Mouse (Mus musculus) hindbrain, postnatal 0 days (tissue): ENCODE results near the gene Cfap65. TPM values are rescaled to one million over a fixed set of nuclear protein-coding genes. Genes with fewer than 3 reads are reported as not detected.

ENCODE experiments used
- ATAC-seq: fragments of 200-750 bp; cut with Nextera tagmentation; 2 replicates; pipeline ENCODE4 v1.8.0; 2017; ENCODE audit warnings: mild to moderate bottlenecking, moderate TSS enrichment, moderate library complexity
- DNase-seq: peaks from one replicate; pipeline ENCODE4 v3.0.0-alpha.2; 2015; ENCODE audit warnings: low spot score
- H3K27ac ChIP-seq: fragments of 300-500 bp; sonication (generic); 2 replicates; pipeline ENCODE4 v1.5.1; 2014; ENCODE audit warnings: mild to moderate bottlenecking
- H3K27me3 ChIP-seq: fragments of 300-500 bp; sonication (generic); 2 replicates; pipeline ENCODE4 v1.6.1; 2014; ENCODE audit warnings: low read length, mixed read lengths; ENCODE audit not compliant: insufficient read depth
- H3K36me3 ChIP-seq: fragments of 300-500 bp; sonication (generic); 2 replicates; pipeline ENCODE4 v1.6.1; 2014; ENCODE audit warnings: low read length, mixed read lengths; ENCODE audit not compliant: insufficient read depth
- H3K4me1 ChIP-seq: fragments of 300-500 bp; sonication (generic); 2 replicates; pipeline ENCODE4 v1.6.1; 2014; ENCODE audit warnings: antibody characterized with exemption, low read length, mixed read lengths; ENCODE audit not compliant: insufficient read depth
- H3K4me2 ChIP-seq: fragments of 300-500 bp; sonication (generic); 2 replicates; pipeline ENCODE4 v1.6.1; 2014; ENCODE audit warnings: low read depth, mild to moderate bottlenecking, low read length, moderate library complexity, mixed read lengths
- H3K4me3 ChIP-seq: fragments of 300-500 bp; sonication (generic); 2 replicates; pipeline ENCODE4 v1.5.1; 2014; ENCODE audit warnings: low read length
- H3K9ac ChIP-seq: fragments of 300-500 bp; sonication (generic); replicated peaks from 2 replicates; pipeline ENCODE4 v1.6.1; 2014; ENCODE audit warnings: mild to moderate bottlenecking, low read length, moderate library complexity, mixed read lengths
- H3K9me3 ChIP-seq: fragments of 300-500 bp; sonication (generic); 2 replicates; pipeline ENCODE4 v1.6.1; 2016; ENCODE audit warnings: low read length, mixed read lengths
- CTCF ChIP-seq: IDR thresholded peaks from 2 replicates; pipeline ENCODE4 v1.5.1; 2016; ENCODE audit warnings: antibody characterized with exemption, control low read depth, low read depth
- WGBS: fragments of 180-500 bp; shearing (Covaris S2); extraction: QIAGEN DNeasy Blood & Tissue Kit; methylation state at CpG from one replicate; pipeline ENCODE4 v1.1.7; 2014; 5-methylcytosine and 5-hydroxymethylcytosine counted together
- polyA plus RNA-seq: library from polyadenylated mRNA; unstranded; fragments of >200 nt; fragmentation: Nextera tagmentation; extraction: Ambion mirVana; gene quantifications from 2 replicates; pipeline ENCODE4 v1.2.1, GENCODE M21; 2015
- total RNA-seq: library from RNA; depleted of rRNA; stranded (reverse); fragments of >200 nt; gene quantifications from 2 replicates; pipeline ENCODE4 v1.2.3, GENCODE M21; 2014

Gene Cfap65
- total and polyA plus RNA-seq, 2 experiments from 2014 or later = 1.3 to 4.7 TPM

- H3K4me2 ChIP-seq = no peak overlapping the region
- no peak overlapping the region for H3K27ac ChIP-seq
- ATAC-seq (no peak), DNase-seq (peak; percentile 81)
- no peak overlapping the region for H3K9ac ChIP-seq
- 3% methylated on average over 3 of the region's 3 CpGs for WGBS
- H3K27me3 ChIP-seq = peaks cover 34% of the 10 kb centered on the region
- peak; percentile 63 for TF ChIP-seq CTCF
- no peaks in the 10 kb centered on the region for H3K36me3 ChIP-seq
- H3K4me3 ChIP-seq = no peak overlapping the region
- no peaks in the 10 kb centered on the region for H3K9me3 ChIP-seq
- H3K4me1 ChIP-seq = 0 out of 2 replicates have a peak, but pooled peaks cover 6% of the 10 kb centered on the region
These were observed 33.7 kb downstream of the Cfap65 start for GRCm38 (mm10) chr1:74901686-74902085.

- H3K9ac ChIP-seq = peak overlapping the region; percentile 22; the same call in 1 of the 2 replicates
- H3K9me3 ChIP-seq = no peaks in the 10 kb centered on the region
- DNase-seq (peak; percentile 16), ATAC-seq (peak; percentile 33)
- peaks cover 40% of the 10 kb centered on the region for H3K27me3 ChIP-seq
- no peaks in the 10 kb centered on the region for H3K36me3 ChIP-seq
- H3K4me3 ChIP-seq = peak overlapping the region; percentile 31
- no peak overlapping the region for H3K27ac ChIP-seq
- no peak for TF ChIP-seq CTCF
- H3K4me2 ChIP-seq = peak overlapping the region; percentile 58
- H3K4me1 ChIP-seq = 0 out of 2 replicates have a peak, but pooled peaks cover 6% of the 10 kb centered on the region
- 2% methylated on average over 54 of the region's 66 CpGs for WGBS
These were observed 34.8 kb downstream of the Cfap65 start for GRCm38 (mm10) chr1:74900341-74901285.

- no peak overlapping the region for H3K4me3 ChIP-seq
- H3K9me3 ChIP-seq = no peaks in the 10 kb centered on the region
- H3K27ac ChIP-seq = no peak overlapping the region
- 6% methylated on average over 8 of the region's 10 CpGs for WGBS
- no peaks in the 10 kb centered on the region for H3K36me3 ChIP-seq
- no peak overlapping the region for H3K4me2 ChIP-seq
- peaks cover 49% of the 10 kb centered on the region for H3K27me3 ChIP-seq
- DNase-seq (no peak), ATAC-seq (no peak)
- no peak overlapping the region for H3K9ac ChIP-seq
- no peak for TF ChIP-seq CTCF
- 0 out of 2 replicates have a peak, but pooled peaks cover 6% of the 10 kb centered on the region for H3K4me1 ChIP-seq
These were observed 36.6 kb downstream of the Cfap65 start for GRCm38 (mm10) chr1:74898656-74899431.

- Histone ChIP-seq H3K4me2 (no peak overlapping the region), H3K36me3 (no peaks in the 10 kb centered on the region), H3K9ac (no peak overlapping the region), H3K27me3 (peaks cover 47% of the 10 kb centered on the region), H3K4me3 (no peak overlapping the region), H3K27ac (no peak overlapping the region), H3K4me1 (0 out of 2 replicates have a peak, but pooled peaks cover 6% of the 10 kb centered on the region), H3K9me3 (no peaks in the 10 kb centered on the region)
- WGBS = 9% methylated on average over 7 of the region's 7 CpGs
- DNase-seq (no peak), ATAC-seq (no peak)
- TF ChIP-seq CTCF = no peak
These were observed 37.4 kb downstream of the Cfap65 start for GRCm38 (mm10) chr1:74897976-74898375.

- Histone ChIP-seq H3K9ac (no peak overlapping the region), H3K4me2 (no peak overlapping the region), H3K4me3 (no peak overlapping the region), H3K4me1 (no peaks in the 10 kb centered on the region), H3K27me3 (peaks cover 55% of the 10 kb centered on the region), H3K27ac (no peak overlapping the region), H3K36me3 (no peaks in the 10 kb centered on the region), H3K9me3 (no peaks in the 10 kb centered on the region)
- TF ChIP-seq CTCF = peak; percentile 86
- DNase-seq (peak; percentile 82), ATAC-seq (peak; percentile 61)
- 17% methylated on average over 4 of the region's 4 CpGs for WGBS
These were observed 40.4 kb downstream of the Cfap65 start for GRCm38 (mm10) chr1:74894966-74895365.

- TF ChIP-seq CTCF = peak; percentile 80
- Histone ChIP-seq H3K9ac (no peak within 1 kb of the TSS), H3K4me2 (peak within 1 kb of the TSS; percentile 56), H3K27me3 (peaks cover 56% of the 10 kb centered on the region), H3K27ac (no peak within 1 kb of the TSS), H3K9me3 (no peaks in the 10 kb centered on the region), H3K4me1 (no peaks in the 10 kb centered on the region), H3K36me3 (no peaks in the 10 kb centered on the region), H3K4me3 (peak within 1 kb of the TSS; percentile 16)
- 2% methylated on average over 25 of the region's 25 CpGs for WGBS
- peak; percentile 81 for DNase-seq
- peak; percentile 44 for ATAC-seq
These were observed 42.1 kb downstream of the Cfap65 start, which contains the start of gene Cryba2 for GRCm38 (mm10) chr1:74893134-74893855. TSS of gene Cryba2 (minus strand) at chr1:74893143.
